In genomic region chr11:85163014-85163413, GRCm38 (mm10) we compare ENCODE assay signal across 19 mouse cellular contexts. TPM values are rescaled to one million over a fixed set of nuclear protein-coding genes. Genes with fewer than 3 reads are reported as not detected.
"Had no signal": no experiment of that assay in that cellular context is flagged by ENCODE, and none has a peak within 500 bp of the region (broad histone marks: within the 10 kb centered on the region; RNA-seq: fewer than 3 reads in every experiment).

No protein-coding gene starts in this region.

RNA-seq across cellular contexts. Expression of gene 1700125H20Rik, which starts 7.2 kb away (rescaled TPM):
- total RNA-seq: common myeloid progenitor, adult 5-6 weeks; gastrocnemius, adult 18-20 months; gastrocnemius, adult 2 months; gastrocnemius, adult 8-10 months; gastrocnemius, postnatal 10 days; gastrocnemius, postnatal 14 days; gastrocnemius, postnatal 25 days; gastrocnemius, postnatal 36 days; heart, adult 18-20 months; heart, adult 2 months; heart, adult 8-10 months had no signal
- polyA plus RNA-seq: cortical plate, adult 2 months; embryonic facial prominence, embryonic 11.5 days; erythroblast, embryonic 14.5 days; forebrain, embryonic 11.5 days; frontal cortex, adult 2 months; gonadal fat pad, adult 2 months; heart, adult 2 months; heart, embryonic 10.5 days; heart, embryonic 11.5 days had no signal
